Mouse (Mus musculus): ENCODE results near the gene Plcz1. TPM values are rescaled to one million over a fixed set of nuclear protein-coding genes. Genes with fewer than 3 reads are reported as not detected.

Plcz1 gene
- total and polyA plus RNA-seq, 3 experiments, result 0.06 TPM; not detected in 2

- Histone ChIP-seq H3K27ac (no peak overlapping the region), H3K4me3 (no peak overlapping the region), H3K27me3 (ENCODE audit: control insufficient read depth, insufficient read depth, low read length) (no peaks in the 10 kb centered on the region), H3K4me1 (ENCODE audit: control insufficient read depth, insufficient read depth, low read length) (no peaks in the 10 kb centered on the region), H3K79me2 (replicated peaks; ENCODE audit: control insufficient read depth, insufficient read depth, low read length) (no peaks in the 10 kb centered on the region), H3K9ac (ENCODE audit: low read depth, low read length) (no peak overlapping the region), H3K36me3 (ENCODE audit: control insufficient read depth, insufficient read depth, low read length) (no peaks in the 10 kb centered on the region)
- 70% methylated on average over 5 of the region's 5 CpGs for whole genome bisulfite sequencing
- TF ChIP-seq EP300 (IDR thresholded peaks at IDR 0.05; ENCODE audit: insufficient read depth, low read depth, low read length) (no peak), CTCF (IDR thresholded peaks at IDR 0.05) (no peak), POLR2A (IDR thresholded peaks at IDR 0.05; ENCODE audit: insufficient read depth, low read depth, low read length) (no peak)
- intact Hi-C loops (cut with DNase I), result no loop called here
- DNase-seq, result peak; percentile 20 to 22
These were observed 10.2 kb upstream of the Plcz1 start for GRCm38 (mm10) chr6:140051476-140051875.

DNA sequence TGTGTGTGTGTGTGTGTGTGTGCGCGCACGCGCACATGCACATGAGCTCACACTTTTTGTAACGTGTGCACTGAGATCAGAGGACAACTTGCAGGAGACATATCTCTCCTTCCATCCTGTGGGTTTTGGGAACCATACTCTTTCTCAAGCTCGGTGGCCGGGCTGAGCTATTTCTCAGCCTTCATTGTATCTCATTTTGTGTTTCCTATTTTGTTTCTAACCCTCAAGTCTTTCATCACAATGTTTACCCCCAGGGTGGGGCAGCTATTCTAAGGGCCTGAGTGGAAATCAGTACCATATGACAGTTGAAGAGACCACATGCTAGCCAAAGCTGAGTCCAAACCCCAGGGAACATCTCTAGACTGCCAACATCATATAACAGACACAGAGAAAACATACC is 305 bp downstream of the Plcz1 start, which contains the start of gene Capza3:
Capza3 (plus strand) TSS at position 301 of the 400 bp plus-strand sequence.
- Histone ChIP-seq H3K27ac (no peak within 1 kb of the TSS), H3K4me1 (ENCODE audit: control insufficient read depth, insufficient read depth, low read length) (no peaks in the 10 kb centered on the region), H3K4me3 (no peak within 1 kb of the TSS), H3K36me3 (ENCODE audit: control insufficient read depth, insufficient read depth, low read length) (no peaks in the 10 kb centered on the region), H3K27me3 (ENCODE audit: control insufficient read depth, insufficient read depth, low read length) (no peaks in the 10 kb centered on the region), H3K79me2 (replicated peaks; ENCODE audit: control insufficient read depth, insufficient read depth, low read length) (no peaks in the 10 kb centered on the region), H3K9ac (ENCODE audit: low read depth, low read length) (no peak within 1 kb of the TSS)
- DNase-seq, result no peak
- no peak for TF ChIP-seq EP300 (IDR thresholded peaks at IDR 0.05; ENCODE audit: insufficient read depth, low read depth, low read length)
- TF ChIP-seq POLR2A (IDR thresholded peaks at IDR 0.05; ENCODE audit: insufficient read depth, low read depth, low read length), result no peak
- no peak for TF ChIP-seq CTCF (IDR thresholded peaks at IDR 0.05)
- intact Hi-C loops (cut with DNase I), result no loop called here
- WGBS, result 93% methylated on average over 7 of the region's 7 CpGs

GRCm38 (mm10) chr6:140024404-140024803 is 16.9 kb downstream of the Plcz1 start:
- no peak for DNase-seq
- Histone ChIP-seq H3K4me3 (no peak overlapping the region), H3K36me3 (ENCODE audit: control insufficient read depth, insufficient read depth, low read length) (no peaks in the 10 kb centered on the region), H3K27me3 (ENCODE audit: control insufficient read depth, insufficient read depth, low read length) (no peaks in the 10 kb centered on the region), H3K27ac (no peak overlapping the region), H3K9ac (ENCODE audit: low read depth, low read length) (no peak overlapping the region), H3K79me2 (replicated peaks; ENCODE audit: control insufficient read depth, insufficient read depth, low read length) (no peaks in the 10 kb centered on the region), H3K4me1 (ENCODE audit: control insufficient read depth, insufficient read depth, low read length) (no peaks in the 10 kb centered on the region; the same call in 1 of the 2 replicates)
- intact Hi-C loops (cut with DNase I), result no loop called here
- WGBS, result 79% methylated on average over 7 of the region's 7 CpGs
- TF ChIP-seq POLR2A (IDR thresholded peaks at IDR 0.05; ENCODE audit: insufficient read depth, low read depth, low read length) (no peak), CTCF (IDR thresholded peaks at IDR 0.05) (no peak), EP300 (IDR thresholded peaks at IDR 0.05; ENCODE audit: insufficient read depth, low read depth, low read length) (no peak)

GRCm38 (mm10) chr6:140005181-140005580 is 36.1 kb downstream of the Plcz1 start:
- Histone ChIP-seq H3K4me1 (ENCODE audit: control insufficient read depth, insufficient read depth, low read length) (no peaks in the 10 kb centered on the region), H3K27ac (no peak overlapping the region), H3K9ac (ENCODE audit: low read depth, low read length) (no peak overlapping the region), H3K4me3 (no peak overlapping the region), H3K27me3 (ENCODE audit: control insufficient read depth, insufficient read depth, low read length) (no peaks in the 10 kb centered on the region), H3K79me2 (replicated peaks; ENCODE audit: control insufficient read depth, insufficient read depth, low read length) (no peaks in the 10 kb centered on the region), H3K36me3 (ENCODE audit: control insufficient read depth, insufficient read depth, low read length) (no peaks in the 10 kb centered on the region)
- intact Hi-C loops (cut with DNase I), result no loop called here
- DNase-seq, result no peak
- no peak for TF ChIP-seq POLR2A (IDR thresholded peaks at IDR 0.05; ENCODE audit: insufficient read depth, low read depth, low read length)
- no peak for TF ChIP-seq EP300 (IDR thresholded peaks at IDR 0.05; ENCODE audit: insufficient read depth, low read depth, low read length)
- TF ChIP-seq CTCF (IDR thresholded peaks at IDR 0.05), result no peak
- 73% methylated on average over 3 of the region's 3 CpGs for WGBS

DNA sequence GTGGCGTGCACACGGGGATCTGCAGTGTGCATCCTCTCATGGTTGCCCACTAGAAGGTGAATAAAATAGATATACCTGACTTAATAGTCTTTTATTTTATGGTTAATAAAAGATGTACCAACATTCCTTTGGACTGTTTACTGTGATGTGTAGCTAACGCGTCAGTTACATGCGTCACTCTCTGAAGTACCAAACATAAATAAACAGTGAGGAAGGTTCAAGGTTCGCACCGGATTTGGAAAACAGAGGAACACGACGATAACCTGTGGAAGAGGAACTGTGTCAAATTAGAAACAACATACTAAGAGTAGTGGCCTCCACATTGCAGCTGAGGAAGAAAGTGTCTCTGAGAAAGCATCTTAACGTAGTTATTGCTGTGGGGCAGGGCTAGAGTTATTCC is 51.7 kb downstream of the Plcz1 start:
- Histone ChIP-seq H3K36me3 (ENCODE audit: control insufficient read depth, insufficient read depth, low read length) (no peaks in the 10 kb centered on the region), H3K9ac (ENCODE audit: low read depth, low read length) (no peak overlapping the region), H3K79me2 (replicated peaks; ENCODE audit: control insufficient read depth, insufficient read depth, low read length) (no peaks in the 10 kb centered on the region), H3K4me3 (no peak overlapping the region), H3K27me3 (ENCODE audit: control insufficient read depth, insufficient read depth, low read length) (no peaks in the 10 kb centered on the region), H3K27ac (no peak overlapping the region), H3K4me1 (ENCODE audit: control insufficient read depth, insufficient read depth, low read length) (no peaks in the 10 kb centered on the region)
- intact Hi-C loops (cut with DNase I), result no loop called here
- no peak for DNase-seq
- 86% methylated on average over 10 of the region's 10 CpGs for WGBS
- TF ChIP-seq CTCF (IDR thresholded peaks at IDR 0.05), result no peak
- TF ChIP-seq EP300 (IDR thresholded peaks at IDR 0.05; ENCODE audit: insufficient read depth, low read depth, low read length), result no peak
- no peak for TF ChIP-seq POLR2A (IDR thresholded peaks at IDR 0.05; ENCODE audit: insufficient read depth, low read depth, low read length)

- Histone ChIP-seq H3K27ac (no peak overlapping the region), H3K27me3 (ENCODE audit: control insufficient read depth, insufficient read depth, low read length) (no peaks in the 10 kb centered on the region), H3K4me3 (no peak overlapping the region), H3K9ac (ENCODE audit: low read depth, low read length) (no peak overlapping the region), H3K36me3 (ENCODE audit: control insufficient read depth, insufficient read depth, low read length) (no peaks in the 10 kb centered on the region), H3K79me2 (replicated peaks; ENCODE audit: control insufficient read depth, insufficient read depth, low read length) (no peaks in the 10 kb centered on the region), H3K4me1 (ENCODE audit: control insufficient read depth, insufficient read depth, low read length) (no peaks in the 10 kb centered on the region)
- intact Hi-C loops (cut with DNase I), result no loop called here
- WGBS, result 88% methylated on average over 6 of the region's 6 CpGs
- TF ChIP-seq CTCF (IDR thresholded peaks at IDR 0.05), result no peak
- no peak for TF ChIP-seq EP300 (IDR thresholded peaks at IDR 0.05; ENCODE audit: insufficient read depth, low read depth, low read length)
- no peak for TF ChIP-seq POLR2A (IDR thresholded peaks at IDR 0.05; ENCODE audit: insufficient read depth, low read depth, low read length)
- DNase-seq, result no peak
These were observed 52.2 kb downstream of the Plcz1 start for GRCm38 (mm10) chr6:139989075-139989474.

Measured in heart, adult 2 months (tissue).